Mouse (Mus musculus) ovary, adult 18-20 months (tissue): ENCODE measurements at regions not wholly inside any gene's neighbourhood (a gene's known extent, or its start where the extent isn't known, plus 50 kb on each side); places are given as distances from the start of the nearest gene placed in this dataset.

Experiments used
- DNase-seq: peaks from one replicate; pipeline ENCODE4 v3.0.0; 2022; ENCODE audit warnings: low spot score, mixed read lengths

- DNase-seq = no peak
Observed at GRCm38 (mm10) chr13:54318161-54318560, 53.0 kb upstream of the Cplx2 start.

GRCm38 (mm10) chr13:54318601-54319000 lies 52.5 kb upstream of the Cplx2 start:
- no peak for DNase-seq

DNA sequence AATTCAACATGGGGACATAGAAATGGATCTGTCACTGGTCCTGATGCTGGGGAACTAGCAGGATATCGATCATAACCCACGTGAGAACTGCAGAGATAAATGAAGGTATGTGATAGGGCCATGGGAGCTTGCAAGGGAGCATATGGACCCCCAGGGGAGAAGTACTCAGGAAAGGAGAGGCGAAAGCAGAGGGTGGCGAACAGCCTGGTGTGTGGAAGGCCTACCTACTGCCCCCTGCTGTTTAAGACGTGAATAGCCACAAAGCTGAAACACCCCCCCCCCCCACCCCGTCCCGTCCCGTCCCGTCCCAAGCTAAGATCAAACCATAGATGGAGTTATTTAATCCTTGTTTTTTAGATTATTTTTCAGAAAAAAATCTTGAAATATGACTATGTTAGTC lies 50.9 kb upstream of the Cplx2 start:
- DNase-seq = no peak

DNA sequence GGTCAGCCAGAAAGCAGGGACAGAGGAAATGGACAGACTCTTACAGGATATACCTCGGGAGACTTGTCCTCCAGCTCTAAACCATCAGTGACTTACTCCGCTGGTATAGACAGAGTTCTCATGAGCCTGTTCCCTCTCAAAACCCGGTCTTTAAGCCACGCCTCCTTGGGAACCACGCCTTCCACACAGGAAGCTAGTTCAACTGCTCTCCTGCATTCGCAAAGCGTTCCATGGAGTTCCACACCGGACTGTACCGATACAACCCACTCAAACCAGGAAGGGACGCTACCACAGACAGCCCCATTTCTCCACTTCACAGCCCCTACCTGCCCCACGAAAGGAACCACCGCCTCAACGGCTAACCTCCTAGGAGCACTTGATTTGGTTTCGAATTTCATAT lies 50.1 kb upstream of the Cplx2 start:
- no peak for DNase-seq
